Mouse (Mus musculus) effector memory CD4-positive, alpha-beta T cell, adult 7 months (primary cell): ENCODE measurements around the gene Gm5916. TPM values are rescaled to one million over a fixed set of nuclear protein-coding genes. Genes with fewer than 3 reads are reported as not detected.

Source experiments
- polyA plus RNA-seq: library from polyadenylated mRNA; unstranded; fragments of 100-300 nt; shearing (Covaris generic); gene quantifications from one replicate; pipeline ENCODE4 v1.2.1, GENCODE M21; 2017

The Gm5916 gene
- polyA plus RNA-seq = not detected

GRCm38 (mm10) chr9:36128679-36129078 lies at the start of gene Gm5916:
TSS of gene Gm5916 (minus strand) at chr9:36128779.

Other genes starting within 250 kb of the Gm5916 start
- not detected for gene 9230113P08Rik, start 220.4 kb downstream of the Gm5916 start, polyA plus RNA-seq